Mouse (Mus musculus): ENCODE data around the gene Tspan13. TPM values are rescaled to one million over a fixed set of nuclear protein-coding genes. Genes with fewer than 3 reads are reported as not detected.

Tspan13 gene
- 294 and 360 TPM in 2 replicates for polyA plus RNA-seq (2012; rRNA removed)

- under 1% methylated on average over 35 of the region's 35 CpGs for WGBS
- H3K36me3 ChIP-seq (ENCODE audit: control insufficient read depth, insufficient read depth, low read length), result no peaks in the 10 kb centered on the region
- TF ChIP-seq CTCF (IDR thresholded peaks at IDR 0.05; ENCODE audit: borderline replicate concordance, control insufficient read depth, extremely low read depth, insufficient read depth, low read length, poor library complexity), result peak; percentile 63; the same call in 1 of the 2 replicates
- TF ChIP-seq POLR2A (IDR thresholded peaks at IDR 0.05; ENCODE audit: control insufficient read depth, extremely low read depth, insufficient read depth, low read length, poor library complexity), result peak; percentile 98
- no peaks in the 10 kb centered on the region for H3K27me3 ChIP-seq (ENCODE audit: control insufficient read depth, insufficient read depth, low read length)
- peak; percentile 96 for DNase-seq
- peaks cover 27% of the 10 kb centered on the region for H3K4me1 ChIP-seq (replicated peaks; ENCODE audit: control insufficient read depth, insufficient read depth, low read length)
- H3K4me3 ChIP-seq (ENCODE audit: control insufficient read depth, insufficient read depth, low read length), result peak within 1 kb of the TSS; percentile 75
- peak within 1 kb of the TSS; percentile 47 for H3K27ac ChIP-seq (ENCODE audit: control insufficient read depth, insufficient read depth, low read length)
These were observed at the start of gene Tspan13 for GRCm38 (mm10) chr12:36042348-36042778. Gene Tspan13 (minus strand): TSS chr12:36042500.

GRCm38 (mm10) chr12:36091964-36092363 is 49.7 kb upstream of the Tspan13 start:
- Histone ChIP-seq H3K36me3 (ENCODE audit: control insufficient read depth, insufficient read depth, low read length) (peaks cover 19% of the 10 kb centered on the region), H3K27me3 (ENCODE audit: control insufficient read depth, insufficient read depth, low read length) (no peaks in the 10 kb centered on the region), H3K4me1 (replicated peaks; ENCODE audit: control insufficient read depth, insufficient read depth, low read length) (no peaks in the 10 kb centered on the region), H3K27ac (ENCODE audit: control insufficient read depth, insufficient read depth, low read length) (no peak overlapping the region), H3K4me3 (ENCODE audit: control insufficient read depth, insufficient read depth, low read length) (no peak overlapping the region)
- no peak for DNase-seq
- WGBS, result 96% methylated on average over 10 of the region's 10 CpGs
- TF ChIP-seq CTCF (IDR thresholded peaks at IDR 0.05; ENCODE audit: borderline replicate concordance, control insufficient read depth, extremely low read depth, insufficient read depth, low read length, poor library complexity) (no peak), POLR2A (IDR thresholded peaks at IDR 0.05; ENCODE audit: control insufficient read depth, extremely low read depth, insufficient read depth, low read length, poor library complexity) (no peak)

- DNase-seq, result no peak
- Histone ChIP-seq H3K4me1 (replicated peaks; ENCODE audit: control insufficient read depth, insufficient read depth, low read length) (no peaks in the 10 kb centered on the region), H3K27me3 (ENCODE audit: control insufficient read depth, insufficient read depth, low read length) (no peaks in the 10 kb centered on the region), H3K36me3 (ENCODE audit: control insufficient read depth, insufficient read depth, low read length) (peaks cover 19% of the 10 kb centered on the region), H3K27ac (ENCODE audit: control insufficient read depth, insufficient read depth, low read length) (no peak overlapping the region), H3K4me3 (ENCODE audit: control insufficient read depth, insufficient read depth, low read length) (no peak overlapping the region)
- 94% methylated on average over 6 of the region's 6 CpGs for WGBS
- TF ChIP-seq CTCF (IDR thresholded peaks at IDR 0.05; ENCODE audit: borderline replicate concordance, control insufficient read depth, extremely low read depth, insufficient read depth, low read length, poor library complexity) (no peak), POLR2A (IDR thresholded peaks at IDR 0.05; ENCODE audit: control insufficient read depth, extremely low read depth, insufficient read depth, low read length, poor library complexity) (no peak)
These were observed 46.9 kb upstream of the Tspan13 start for GRCm38 (mm10) chr12:36089221-36089620.

GRCm38 (mm10) chr12:36088804-36089203 is 46.5 kb upstream of the Tspan13 start:
- Histone ChIP-seq H3K27me3 (ENCODE audit: control insufficient read depth, insufficient read depth, low read length) (no peaks in the 10 kb centered on the region), H3K4me1 (replicated peaks; ENCODE audit: control insufficient read depth, insufficient read depth, low read length) (no peaks in the 10 kb centered on the region), H3K4me3 (ENCODE audit: control insufficient read depth, insufficient read depth, low read length) (no peak overlapping the region), H3K27ac (ENCODE audit: control insufficient read depth, insufficient read depth, low read length) (no peak overlapping the region), H3K36me3 (ENCODE audit: control insufficient read depth, insufficient read depth, low read length) (peaks cover 19% of the 10 kb centered on the region)
- 97% methylated on average over 1 of the region's 1 CpGs for WGBS
- DNase-seq, result no peak
- TF ChIP-seq CTCF (IDR thresholded peaks at IDR 0.05; ENCODE audit: borderline replicate concordance, control insufficient read depth, extremely low read depth, insufficient read depth, low read length, poor library complexity), result no peak
- no peak for TF ChIP-seq POLR2A (IDR thresholded peaks at IDR 0.05; ENCODE audit: control insufficient read depth, extremely low read depth, insufficient read depth, low read length, poor library complexity)

- Histone ChIP-seq H3K27ac (ENCODE audit: control insufficient read depth, insufficient read depth, low read length) (no peak overlapping the region), H3K4me1 (replicated peaks; ENCODE audit: control insufficient read depth, insufficient read depth, low read length) (no peaks in the 10 kb centered on the region), H3K4me3 (ENCODE audit: control insufficient read depth, insufficient read depth, low read length) (no peak overlapping the region), H3K27me3 (ENCODE audit: control insufficient read depth, insufficient read depth, low read length) (no peaks in the 10 kb centered on the region), H3K36me3 (ENCODE audit: control insufficient read depth, insufficient read depth, low read length) (no peaks in the 10 kb centered on the region)
- no peak for DNase-seq
- TF ChIP-seq CTCF (IDR thresholded peaks at IDR 0.05; ENCODE audit: borderline replicate concordance, control insufficient read depth, extremely low read depth, insufficient read depth, low read length, poor library complexity) (no peak), POLR2A (IDR thresholded peaks at IDR 0.05; ENCODE audit: control insufficient read depth, extremely low read depth, insufficient read depth, low read length, poor library complexity) (no peak)
- 95% methylated on average over 2 of the region's 2 CpGs for whole genome bisulfite sequencing
These were observed 43.1 kb upstream of the Tspan13 start for GRCm38 (mm10) chr12:36085380-36085779.

GRCm38 (mm10) chr12:36078101-36078899 is 36.0 kb upstream of the Tspan13 start:
- no peak for TF ChIP-seq POLR2A (IDR thresholded peaks at IDR 0.05; ENCODE audit: control insufficient read depth, extremely low read depth, insufficient read depth, low read length, poor library complexity)
- no peak for TF ChIP-seq CTCF (IDR thresholded peaks at IDR 0.05; ENCODE audit: borderline replicate concordance, control insufficient read depth, extremely low read depth, insufficient read depth, low read length, poor library complexity)
- 21% methylated on average over 4 of the region's 4 CpGs for WGBS
- H3K4me3 ChIP-seq (ENCODE audit: control insufficient read depth, insufficient read depth, low read length), result no peak overlapping the region
- no peak for DNase-seq
- no peaks in the 10 kb centered on the region for H3K36me3 ChIP-seq (ENCODE audit: control insufficient read depth, insufficient read depth, low read length)
- no peak overlapping the region for H3K27ac ChIP-seq (ENCODE audit: control insufficient read depth, insufficient read depth, low read length)
- H3K4me1 ChIP-seq (replicated peaks; ENCODE audit: control insufficient read depth, insufficient read depth, low read length), result peaks cover 8% of the 10 kb centered on the region
- H3K27me3 ChIP-seq (ENCODE audit: control insufficient read depth, insufficient read depth, low read length), result no peaks in the 10 kb centered on the region

All from thymus, adult 2 months (tissue).